Mouse (Mus musculus) frontal cortex, adult 2 months (tissue): Measurements from ENCODE around the gene Tcam1. TPM values are rescaled to one million over a fixed set of nuclear protein-coding genes. Genes with fewer than 3 reads are reported as not detected.

ENCODE experiments used
- DNase-seq, 2 experiments: peaks; one replicate each; pipeline ENCODE4 v3.0.0; 2022; ENCODE audit warnings: low spot score in 1 of 2; ENCODE audit errors: extremely low spot score in 1 of 2
- polyA plus RNA-seq: library from polyadenylated mRNA; depleted of rRNA; stranded (reverse); fragments of >200 nt; gene quantifications from 2 replicates; pipeline ENCODE4 v1.2.3, GENCODE M21; 2012; rRNA removed

Tcam1 gene
- polyA plus RNA-seq, 1 experiment, result 0.28 TPM

GRCm38 (mm10) chr11:106314333-106314812, 37.9 kb downstream of the Tcam1 start, which contains the start of gene Cd79b:
TSS of gene Cd79b (minus strand) at chr11:106314762.
- no peak for DNase-seq

GRCm38 (mm10) chr11:106316416-106316815, 39.9 kb downstream of the Tcam1 start:
- no peak for DNase-seq

- no peak for DNase-seq
Observed at GRCm38 (mm10) chr11:106317801-106318200, 41.3 kb downstream of the Tcam1 start.

GRCm38 (mm10) chr11:106318406-106319366, 42.2 kb downstream of the Tcam1 start:
- DNase-seq, result peak in 1 of 2 experiments; percentile 38

GRCm38 (mm10) chr11:106324858-106325257, 48.4 kb downstream of the Tcam1 start:
- no peak for DNase-seq

GRCm38 (mm10) chr11:106325566-106326206, 49.2 kb downstream of the Tcam1 start:
- peak in 1 of 2 experiments; percentile 83 for DNase-seq

GRCm38 (mm10) chr11:106326475-106326874, 50.0 kb downstream of the Tcam1 start:
- DNase-seq, result no peak

- no peak for DNase-seq
Observed at GRCm38 (mm10) chr11:106328521-106328920, 52.0 kb downstream of the Tcam1 start.

- no peak for DNase-seq
Observed at GRCm38 (mm10) chr11:106329128-106329527, 52.7 kb downstream of the Tcam1 start.

GRCm38 (mm10) chr11:106329682-106330081, 53.2 kb downstream of the Tcam1 start:
- DNase-seq, result peak; percentile 5 to 58

- DNase-seq, result no peak
Observed at GRCm38 (mm10) chr11:106332458-106332857, 56.0 kb downstream of the Tcam1 start.

GRCm38 (mm10) chr11:106334066-106334465, 57.6 kb downstream of the Tcam1 start:
- no peak for DNase-seq

- DNase-seq, result no peak
Observed at GRCm38 (mm10) chr11:106338029-106338428, 61.6 kb downstream of the Tcam1 start.

Other genes starting within 250 kb of the Tcam1 start
- 127 and 132 TPM in 2 replicates for gene Dcaf7, start 239.8 kb upstream of the Tcam1 start, polyA plus RNA-seq
- 13.2 and 14.6 TPM in 2 replicates for gene Taco1, start 210.6 kb upstream of the Tcam1 start, polyA plus RNA-seq
- gene Map3k3, start 192.1 kb upstream of the Tcam1 start, polyA plus RNA-seq, result 30.0 and 32.2 TPM in 2 replicates
- not detected in 2 replicates for gene Gm10840, start 115.8 kb upstream of the Tcam1 start, polyA plus RNA-seq
- 154 and 168 TPM in 2 replicates for gene Limd2, start 115.8 kb upstream of the Tcam1 start, polyA plus RNA-seq
- gene Strada, start 74.5 kb upstream of the Tcam1 start, polyA plus RNA-seq, result 78.7 and 79.8 TPM in 2 replicates
- 73.6 and 86.2 TPM in 2 replicates for gene Ccdc47, start 60.3 kb upstream of the Tcam1 start, polyA plus RNA-seq
- gene Ddx42, start 59.7 kb upstream of the Tcam1 start, polyA plus RNA-seq, result 44.5 and 49.9 TPM in 2 replicates
- gene Ftsj3, start 20.6 kb upstream of the Tcam1 start, polyA plus RNA-seq, result 23.7 and 28.1 TPM in 2 replicates
- 229 and 247 TPM in 2 replicates for gene Psmc5, start 20.5 kb upstream of the Tcam1 start, polyA plus RNA-seq
- gene Smarcd2, start 3.7 kb upstream of the Tcam1 start, polyA plus RNA-seq, result 32.1 and 33.5 TPM in 2 replicates
- 2.1 TPM in 1 of 2 replicates, not detected in the other for gene Gh, start 25.2 kb downstream of the Tcam1 start, polyA plus RNA-seq
- 0.50 and 0.86 TPM in 2 replicates for gene Cd79b, start 38.1 kb downstream of the Tcam1 start, polyA plus RNA-seq
- gene Scn4a, start 76.6 kb downstream of the Tcam1 start, polyA plus RNA-seq, result 0.04 and 0.29 TPM in 2 replicates
- 0.15 TPM in 1 of 2 replicates, not detected in the other for gene Prr29, start 88.8 kb downstream of the Tcam1 start, polyA plus RNA-seq
- gene Icam2, start 111.4 kb downstream of the Tcam1 start, polyA plus RNA-seq, result 7.6 and 9.4 TPM in 2 replicates
- gene Ern1, start 211.2 kb downstream of the Tcam1 start, polyA plus RNA-seq, result 7.2 and 7.7 TPM in 2 replicates